Comparison of ENCODE assay signal across 7 mouse cellular contexts in the genomic region with DNA sequence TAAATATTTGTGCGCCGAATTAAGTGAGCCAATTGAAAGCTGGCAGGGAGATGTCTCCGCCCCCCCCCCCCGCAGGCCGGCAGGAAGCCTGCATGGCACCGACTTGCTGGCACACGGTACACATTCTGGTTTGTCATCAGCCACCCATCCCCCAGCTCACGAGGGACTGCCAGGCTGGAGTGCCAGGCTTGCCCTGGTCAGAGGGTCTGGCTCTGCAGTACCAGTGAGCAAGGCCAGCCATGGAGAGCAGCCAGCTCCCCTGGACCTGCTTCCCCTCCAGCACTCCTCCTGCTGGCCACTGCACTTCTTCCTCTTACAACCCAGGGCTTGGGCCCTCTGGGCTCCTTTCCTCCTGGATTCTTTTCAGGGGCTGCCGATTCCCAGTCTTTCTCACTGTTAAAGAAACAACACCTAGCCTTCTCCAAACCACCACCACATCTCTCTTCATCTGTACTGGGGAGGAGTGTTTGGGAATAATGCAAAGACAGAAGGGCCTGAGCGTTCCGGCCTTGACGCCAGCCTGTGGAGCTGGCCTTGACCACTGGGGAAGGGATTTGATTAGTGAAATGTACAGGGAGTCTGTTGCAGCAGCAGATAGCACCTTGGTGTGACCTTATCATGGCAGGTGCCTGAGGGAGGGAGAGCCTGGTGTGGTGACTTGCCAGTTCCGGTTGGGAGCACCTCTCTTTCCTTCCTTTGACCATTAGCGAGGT. TPM values are rescaled to one million over a fixed set of nuclear protein-coding genes. Genes with fewer than 3 reads are reported as not detected.
DNase-seq lines count a peak whose midpoint lies in the region; ATAC-seq and TF ChIP-seq lines count a peak whose summit lies in the region.

No protein-coding gene starts in this region.

- no peaks in the 10 kb centered on the region for H3K27me3 ChIP-seq in hindbrain, embryonic 11.5 days (ENCODE audit: control insufficient read depth, insufficient read depth, low read length)
- no peaks in the 10 kb centered on the region for H3K27me3 ChIP-seq in lung, postnatal 0 days (replicated peaks; ENCODE audit: insufficient read depth, low read length)

- no peaks in the 10 kb centered on the region for H3K4me1 ChIP-seq in hindbrain, embryonic 11.5 days (replicated peaks; ENCODE audit: control insufficient read depth, insufficient read depth, low read length)
- no peaks in the 10 kb centered on the region for H3K4me1 ChIP-seq in lung, postnatal 0 days (ENCODE audit: insufficient read depth, low read depth, low read length)

- H3K4me3 ChIP-seq in hindbrain, embryonic 11.5 days (ENCODE audit: low read depth, low read length): no peak overlapping the region
- no peak overlapping the region for H3K4me3 ChIP-seq in lung, postnatal 0 days (ENCODE audit: low read depth, low read length)

- no peaks in the 10 kb centered on the region for H3K9me3 ChIP-seq in hindbrain, embryonic 11.5 days (ENCODE audit: control insufficient read depth, low read length)
- H3K9me3 ChIP-seq in lung, postnatal 0 days (ENCODE audit: low read length): no peaks in the 10 kb centered on the region

- no peak for ATAC-seq in hindbrain, embryonic 11.5 days (ENCODE audit: low FRiP score)
- peak; percentile 46 for ATAC-seq in lung, postnatal 0 days

- WGBS in hindbrain, embryonic 11.5 days: 48% methylated on average over 14 of the region's 14 CpGs
- WGBS in lung, postnatal 0 days: 52% methylated on average over 14 of the region's 14 CpGs

- TF ChIP-seq EP300 in lung, postnatal 0 days (IDR thresholded peaks at IDR 0.05): no peak

- DNase-seq in Muller cell, postnatal 12 days (ENCODE audit: inconsistent ontology term): peak; percentile 97
- peak; percentile 98 for DNase-seq in cerebellum, adult 11-12 months
- DNase-seq in frontal cortex, postnatal 36 days (ENCODE audit: low spot score in 2 of 2): peak; percentile 74 to 81
- DNase-seq in hindbrain, embryonic 11.5 days (ENCODE audit: low spot score): peak; percentile 26
- peak; percentile 96 for DNase-seq in layer of hippocampus, adult 9-11 months
- DNase-seq in lung, postnatal 0 days (ENCODE audit: low spot score): peak; percentile 28
- DNase-seq in right cerebral cortex, postnatal 25 days: peak; percentile 68

- H3K36me3 ChIP-seq in hindbrain, embryonic 11.5 days (ENCODE audit: control insufficient read depth, insufficient read depth, low read length): no peaks in the 10 kb centered on the region
- H3K36me3 ChIP-seq in lung, postnatal 0 days (ENCODE audit: insufficient read depth, low read length): no peaks in the 10 kb centered on the region

- H3K9ac ChIP-seq in hindbrain, embryonic 11.5 days (ENCODE audit: low read depth, low read length): no peak overlapping the region
- no peak overlapping the region for H3K9ac ChIP-seq in lung, postnatal 0 days (replicated peaks; ENCODE audit: low read depth)

- TF ChIP-seq CTCF in lung, postnatal 0 days (IDR thresholded peaks at IDR 0.05): peak; percentile 57

- H3K4me2 ChIP-seq in hindbrain, embryonic 11.5 days (replicated peaks; ENCODE audit: low read depth, low read length): no peak overlapping the region
- H3K4me2 ChIP-seq in lung, postnatal 0 days (replicated peaks; ENCODE audit: low read depth, low read length): no peak overlapping the region

- H3K27ac ChIP-seq in hindbrain, embryonic 11.5 days (ENCODE audit: low read depth, low read length): no peak overlapping the region
- no peak overlapping the region for H3K27ac ChIP-seq in lung, postnatal 0 days (ENCODE audit: low read length)

RNA-seq across cellular contexts. Expression of a gene that starts 30.7 kb away (rescaled TPM):
- 21.7 and 25.5 TPM in 2 replicates for polyA plus RNA-seq in hindbrain, embryonic 11.5 days (2014; fragmentation: Nextera tagmentation; extraction: Ambion mirVana)
- 34.5 and 39.4 TPM in 2 replicates for polyA plus RNA-seq in lung, postnatal 0 days (2015; fragmentation: Nextera tagmentation; extraction: Ambion mirVana)

Comparison
In these comparisons a context has a peak if more than half of its experiments do, and no peak if none do; other contexts are left out.
1. DNase-seq: peak in every context shown above with its lines; median percentile 98 in cerebellum, adult 11-12 months; 97 in Muller cell, postnatal 12 days; 96 in layer of hippocampus, adult 9-11 months; 78 in frontal cortex, postnatal 36 days; 68 in right cerebral cortex, postnatal 25 days; 28 in lung, postnatal 0 days; 26 in hindbrain, embryonic 11.5 days.